Mouse (Mus musculus): ENCODE measurements around the gene Sco1. TPM values are rescaled to one million over a fixed set of nuclear protein-coding genes. Genes with fewer than 3 reads are reported as not detected.

Gene Sco1
- polyA plus RNA-seq, 1 experiment from 2014 or later: 17.7 TPM

GRCm38 (mm10) chr11:67036892-67037291 is 15.6 kb upstream of the Sco1 start:
- no peak for ATAC-seq
- Histone ChIP-seq H3K4me2 (ENCODE audit: low read depth, low read length) (no peak overlapping the region), H3K27ac (ENCODE audit: low read length) (no peak overlapping the region), H3K9me3 (ENCODE audit: control insufficient read depth, low read length) (no peaks in the 10 kb centered on the region), H3K4me1 (ENCODE audit: control insufficient read depth, insufficient read depth, low read length) (peaks cover 3% of the 10 kb centered on the region; the same call in 1 of the 2 replicates), H3K27me3 (replicated peaks; ENCODE audit: control insufficient read depth, insufficient read depth, low read length) (no peaks in the 10 kb centered on the region), H3K9ac (ENCODE audit: low read depth, low read length) (no peak overlapping the region), H3K36me3 (ENCODE audit: control insufficient read depth, insufficient read depth, low read length) (peaks cover 8% of the 10 kb centered on the region), H3K4me3 (ENCODE audit: low read length) (no peak overlapping the region)
- WGBS: 94% methylated on average over 9 of the region's 9 CpGs

GRCm38 (mm10) chr11:67039799-67040198 is 12.7 kb upstream of the Sco1 start:
- H3K27ac ChIP-seq (ENCODE audit: low read length): no peak overlapping the region
- no peak for ATAC-seq
- H3K27me3 ChIP-seq (replicated peaks; ENCODE audit: control insufficient read depth, insufficient read depth, low read length): no peaks in the 10 kb centered on the region
- WGBS: 85% methylated on average over 3 of the region's 3 CpGs
- H3K9me3 ChIP-seq (ENCODE audit: control insufficient read depth, low read length): no peaks in the 10 kb centered on the region
- peaks cover 8% of the 10 kb centered on the region for H3K36me3 ChIP-seq (ENCODE audit: control insufficient read depth, insufficient read depth, low read length)
- no peak overlapping the region for H3K9ac ChIP-seq (ENCODE audit: low read depth, low read length)
- H3K4me1 ChIP-seq (ENCODE audit: control insufficient read depth, insufficient read depth, low read length): peaks cover 2% of the 10 kb centered on the region; the same call in 1 of the 2 replicates
- H3K4me3 ChIP-seq (ENCODE audit: low read length): no peak overlapping the region
- no peak overlapping the region for H3K4me2 ChIP-seq (ENCODE audit: low read depth, low read length)

- Histone ChIP-seq H3K4me3 (ENCODE audit: low read length) (no peak overlapping the region), H3K9ac (ENCODE audit: low read depth, low read length) (no peak overlapping the region), H3K9me3 (ENCODE audit: control insufficient read depth, low read length) (no peaks in the 10 kb centered on the region), H3K4me1 (ENCODE audit: control insufficient read depth, insufficient read depth, low read length) (peaks cover 8% of the 10 kb centered on the region; the same call in 1 of the 2 replicates), H3K4me2 (ENCODE audit: low read depth, low read length) (no peak overlapping the region), H3K27me3 (replicated peaks; ENCODE audit: control insufficient read depth, insufficient read depth, low read length) (no peaks in the 10 kb centered on the region), H3K36me3 (ENCODE audit: control insufficient read depth, insufficient read depth, low read length) (peaks cover 8% of the 10 kb centered on the region), H3K27ac (ENCODE audit: low read length) (no peak overlapping the region)
- 92% methylated on average over 6 of the region's 6 CpGs for whole genome bisulfite sequencing
- ATAC-seq: no peak
These were observed 12.0 kb upstream of the Sco1 start for GRCm38 (mm10) chr11:67040483-67040882.

- ATAC-seq: 0 out of 2 replicates have a peak, but pooled peaks have one; percentile 50
These were observed 9.5 kb upstream of the Sco1 start for GRCm38 (mm10) chr11:67043007-67043406.

GRCm38 (mm10) chr11:67044959-67045358 is 7.5 kb upstream of the Sco1 start:
- H3K4me2 ChIP-seq (ENCODE audit: low read depth, low read length): peak overlapping the region; percentile 19; the same call in 1 of the 2 replicates
- H3K4me1 ChIP-seq (ENCODE audit: control insufficient read depth, insufficient read depth, low read length): peaks cover 10% of the 10 kb centered on the region; the same call in 1 of the 2 replicates
- H3K4me3 ChIP-seq (ENCODE audit: low read length): no peak overlapping the region
- H3K27me3 ChIP-seq (replicated peaks; ENCODE audit: control insufficient read depth, insufficient read depth, low read length): no peaks in the 10 kb centered on the region
- H3K9ac ChIP-seq (ENCODE audit: low read depth, low read length): no peak overlapping the region
- ATAC-seq: peak; percentile 84
- peaks cover 3% of the 10 kb centered on the region for H3K36me3 ChIP-seq (ENCODE audit: control insufficient read depth, insufficient read depth, low read length)
- no peaks in the 10 kb centered on the region for H3K9me3 ChIP-seq (ENCODE audit: control insufficient read depth, low read length)
- no peak overlapping the region for H3K27ac ChIP-seq (ENCODE audit: low read length)
- WGBS: 64% methylated on average over 6 of the region's 6 CpGs

More at GRCm38 (mm10) chr11:67043007-67043406, 9.5 kb upstream of the Sco1 start:
- Histone ChIP-seq H3K4me1 (ENCODE audit: control insufficient read depth, insufficient read depth, low read length) (peaks cover 10% of the 10 kb centered on the region; the same call in 1 of the 2 replicates), H3K27ac (ENCODE audit: low read length) (no peak overlapping the region), H3K9ac (ENCODE audit: low read depth, low read length) (no peak overlapping the region), H3K4me3 (ENCODE audit: low read length) (no peak overlapping the region), H3K9me3 (ENCODE audit: control insufficient read depth, low read length) (no peaks in the 10 kb centered on the region), H3K4me2 (ENCODE audit: low read depth, low read length) (no peak overlapping the region), H3K27me3 (replicated peaks; ENCODE audit: control insufficient read depth, insufficient read depth, low read length) (no peaks in the 10 kb centered on the region), H3K36me3 (ENCODE audit: control insufficient read depth, insufficient read depth, low read length) (peaks cover 8% of the 10 kb centered on the region)
- WGBS: 54% methylated on average over 8 of the region's 8 CpGs

GRCm38 (mm10) chr11:67047199-67047598 is 5.3 kb upstream of the Sco1 start:
- Histone ChIP-seq H3K4me3 (ENCODE audit: low read length) (no peak overlapping the region), H3K36me3 (ENCODE audit: control insufficient read depth, insufficient read depth, low read length) (no peaks in the 10 kb centered on the region), H3K27ac (ENCODE audit: low read length) (no peak overlapping the region), H3K9me3 (ENCODE audit: control insufficient read depth, low read length) (no peaks in the 10 kb centered on the region), H3K27me3 (replicated peaks; ENCODE audit: control insufficient read depth, insufficient read depth, low read length) (no peaks in the 10 kb centered on the region), H3K4me1 (ENCODE audit: control insufficient read depth, insufficient read depth, low read length) (peaks cover 13% of the 10 kb centered on the region; the same call in 1 of the 2 replicates), H3K9ac (ENCODE audit: low read depth, low read length) (no peak overlapping the region), H3K4me2 (ENCODE audit: low read depth, low read length) (no peak overlapping the region)
- 84% methylated on average over 5 of the region's 5 CpGs for WGBS
- no peak for ATAC-seq

GRCm38 (mm10) chr11:67048496-67048895 is 4.0 kb upstream of the Sco1 start:
- 84% methylated on average over 8 of the region's 8 CpGs for WGBS
- no peak overlapping the region for H3K4me2 ChIP-seq (ENCODE audit: low read depth, low read length)

GRCm38 (mm10) chr11:67049256-67049655 is 3.2 kb upstream of the Sco1 start:
- no peak overlapping the region for H3K4me2 ChIP-seq (ENCODE audit: low read depth, low read length)
- H3K36me3 ChIP-seq (ENCODE audit: control insufficient read depth, insufficient read depth, low read length): no peaks in the 10 kb centered on the region
- no peak overlapping the region for H3K9ac ChIP-seq (ENCODE audit: low read depth, low read length)
- 90% methylated on average over 3 of the region's 3 CpGs for WGBS
- H3K9me3 ChIP-seq (ENCODE audit: control insufficient read depth, low read length): no peaks in the 10 kb centered on the region
- H3K4me1 ChIP-seq (ENCODE audit: control insufficient read depth, insufficient read depth, low read length): peaks cover 14% of the 10 kb centered on the region
- ATAC-seq: no peak
- no peak overlapping the region for H3K27ac ChIP-seq (ENCODE audit: low read length)
- no peaks in the 10 kb centered on the region for H3K27me3 ChIP-seq (replicated peaks; ENCODE audit: control insufficient read depth, insufficient read depth, low read length)
- no peak overlapping the region for H3K4me3 ChIP-seq (ENCODE audit: low read length)

More at GRCm38 (mm10) chr11:67048496-67048895, 4.0 kb upstream of the Sco1 start:
- no peak overlapping the region for H3K27ac ChIP-seq (ENCODE audit: low read length)
- H3K4me1 ChIP-seq (ENCODE audit: control insufficient read depth, insufficient read depth, low read length): peaks cover 11% of the 10 kb centered on the region
- no peaks in the 10 kb centered on the region for H3K27me3 ChIP-seq (replicated peaks; ENCODE audit: control insufficient read depth, insufficient read depth, low read length)
- H3K9ac ChIP-seq (ENCODE audit: low read depth, low read length): no peak overlapping the region
- H3K4me3 ChIP-seq (ENCODE audit: low read length): no peak overlapping the region
- no peak for ATAC-seq
- H3K36me3 ChIP-seq (ENCODE audit: control insufficient read depth, insufficient read depth, low read length): no peaks in the 10 kb centered on the region
- no peaks in the 10 kb centered on the region for H3K9me3 ChIP-seq (ENCODE audit: control insufficient read depth, low read length)

- WGBS: 7% methylated on average over 16 of the region's 16 CpGs
- Histone ChIP-seq H3K27me3 (replicated peaks; ENCODE audit: control insufficient read depth, insufficient read depth, low read length) (no peaks in the 10 kb centered on the region), H3K9ac (ENCODE audit: low read depth, low read length) (peak overlapping the region; percentile 85), H3K36me3 (ENCODE audit: control insufficient read depth, insufficient read depth, low read length) (0 out of 2 replicates have a peak, but pooled peaks cover 6% of the 10 kb centered on the region), H3K4me2 (ENCODE audit: low read depth, low read length) (peak overlapping the region; percentile 76), H3K27ac (ENCODE audit: low read length) (peak overlapping the region; percentile 82), H3K4me1 (ENCODE audit: control insufficient read depth, insufficient read depth, low read length) (peaks cover 7% of the 10 kb centered on the region), H3K9me3 (ENCODE audit: control insufficient read depth, low read length) (no peaks in the 10 kb centered on the region), H3K4me3 (ENCODE audit: low read length) (peak overlapping the region; percentile 69)
- peak; percentile 61 for ATAC-seq
These were observed 672 bp upstream of the Sco1 start for GRCm38 (mm10) chr11:67051676-67052320.

Data from intestine, embryonic 16.5 days (tissue).